Mouse (Mus musculus): ENCODE results near the gene Rtkn2.

Rtkn2 gene

GRCm38 (mm10) chr10:68051316-68051933 lies 72.1 kb downstream of the Rtkn2 start:
- POLR2A ChIA-PET, result interaction anchor here (0.6 to 5.0 kb wide), 23 partner anchors 10 to 334 kb away, joined by 3 to 42 read pairs (median 4); partner anchors contain the start of gene Rtkn2 (in 1 of the 4)
- CTCF ChIA-PET, result interaction anchor here (0.7 to 2.8 kb wide), 31 partner anchors 15 to 732 kb away, joined by 3 to 52 read pairs (median 4); no protein-coding TSS in a partner anchor

GRCm38 (mm10) chr10:68052307-68052706 lies 72.9 kb downstream of the Rtkn2 start:
- POLR2A ChIA-PET, result interaction anchor here in 2 of 4 experiments (1.2 to 5.0 kb wide), 6 partner anchors 31 to 95 kb away, joined by 3 to 42 read pairs (median 10); no protein-coding TSS in a partner anchor
- CTCF ChIA-PET, result interaction anchor here in 1 of 4 experiments (0.9 to 2.8 kb wide), 3 partner anchors 8 to 94 kb away, joined by 6 to 52 read pairs (median 8); no protein-coding TSS in a partner anchor

- ChIA-PET CTCF (interaction anchor here in 1 of 4 experiments (0.7 kb wide), 1 partner anchor 133 kb away, joined by 4 read pairs; no protein-coding TSS in a partner anchor), POLR2A (interaction anchor here in 2 of 4 experiments (1.0 to 1.9 kb wide), 4 partner anchors 82 to 92 kb away, joined by 3 to 12 read pairs (median 5); no protein-coding TSS in a partner anchor)
Measured at GRCm38 (mm10) chr10:68054131-68054530, 74.8 kb downstream of the Rtkn2 start.

GRCm38 (mm10) chr10:68054706-68055105 lies 75.3 kb downstream of the Rtkn2 start:
- CTCF ChIA-PET, result no interaction called here

GRCm38 (mm10) chr10:68057841-68058240 lies 78.5 kb downstream of the Rtkn2 start:
- ChIA-PET CTCF (interaction anchor here in 1 of 4 experiments (0.7 kb wide), 1 partner anchor 89 kb away, joined by 6 read pairs; no protein-coding TSS in a partner anchor), POLR2A (interaction anchor here in 1 of 4 experiments (0.6 to 3.3 kb wide), 4 partner anchors 10 to 78 kb away, joined by 3 to 13 read pairs (median 4); no protein-coding TSS in a partner anchor)

More at GRCm38 (mm10) chr10:68054706-68055105, 75.3 kb downstream of the Rtkn2 start:
- POLR2A ChIA-PET, result interaction anchor here in 1 of 4 experiments (1.0 kb wide), 1 partner anchor 83 kb away, joined by 3 read pairs; no protein-coding TSS in a partner anchor

- ChIA-PET POLR2A (interaction anchor here in 1 of 4 experiments (1.1 to 3.3 kb wide), 3 partner anchors 9 to 77 kb away, joined by 3 to 13 read pairs (median 3); no protein-coding TSS in a partner anchor), CTCF (interaction anchor here in 2 of 4 experiments (0.6 to 0.7 kb wide), 3 partner anchors 13 to 225 kb away, joined by 5 to 8 read pairs (median 6); no protein-coding TSS in a partner anchor)
Measured at GRCm38 (mm10) chr10:68058378-68058777, 79.0 kb downstream of the Rtkn2 start.

GRCm38 (mm10) chr10:68060590-68061248 lies 81.3 kb downstream of the Rtkn2 start:
- CTCF ChIA-PET, result interaction anchor here in 1 of 4 experiments (0.6 kb wide), 1 partner anchor 10 kb away, joined by 3 read pairs; no protein-coding TSS in a partner anchor
- POLR2A ChIA-PET, result interaction anchor here in 2 of 4 experiments (2.0 to 2.6 kb wide), 2 partner anchors 14 kb away, joined by 8 to 12 read pairs; no protein-coding TSS in a partner anchor

GRCm38 (mm10) chr10:68061249-68061615 lies 81.9 kb downstream of the Rtkn2 start:
- ChIA-PET POLR2A (interaction anchor here in 3 of 4 experiments (1.3 to 2.6 kb wide), 5 partner anchors 13 to 76 kb away, joined by 3 to 12 read pairs (median 8); no protein-coding TSS in a partner anchor), CTCF (interaction anchor here in 1 of 4 experiments (0.6 kb wide), 1 partner anchor 10 kb away, joined by 3 read pairs; no protein-coding TSS in a partner anchor)

GRCm38 (mm10) chr10:68063806-68064545 lies 84.6 kb downstream of the Rtkn2 start:
- ChIA-PET POLR2A (interaction anchor here in 2 of 4 experiments (0.8 to 3.7 kb wide), 9 partner anchors 8 to 84 kb away, joined by 3 to 18 read pairs (median 4); no protein-coding TSS in a partner anchor), CTCF (no interaction called here)

- POLR2A ChIA-PET, result interaction anchor here in 2 of 4 experiments (0.9 to 3.7 kb wide), 8 partner anchors 10 to 84 kb away, joined by 3 to 18 read pairs (median 4); no protein-coding TSS in a partner anchor
- CTCF ChIA-PET, result no interaction called here
Measured at GRCm38 (mm10) chr10:68064571-68064970, 85.2 kb downstream of the Rtkn2 start.

- POLR2A ChIA-PET, result interaction anchor here in 2 of 4 experiments (1.0 to 3.7 kb wide), 4 partner anchors 8 to 72 kb away, joined by 4 to 18 read pairs (median 6); no protein-coding TSS in a partner anchor
Measured at GRCm38 (mm10) chr10:68066173-68066572, 86.8 kb downstream of the Rtkn2 start.

GRCm38 (mm10) chr10:68067961-68068360 lies 88.6 kb downstream of the Rtkn2 start:
- ChIA-PET CTCF (interaction anchor here in 1 of 4 experiments (0.6 kb wide), 1 partner anchor 346 kb away, joined by 4 read pairs; no protein-coding TSS in a partner anchor), POLR2A (interaction anchor here in 2 of 4 experiments (0.5 to 1.9 kb wide), 8 partner anchors 10 to 154 kb away, joined by 3 to 8 read pairs (median 3); no protein-coding TSS in a partner anchor)

More at GRCm38 (mm10) chr10:68066173-68066572, 86.8 kb downstream of the Rtkn2 start:
- CTCF ChIA-PET, result interaction anchor here in 2 of 4 experiments (0.6 to 0.8 kb wide), 2 partner anchors 82 to 193 kb away, joined by 3 read pairs; no protein-coding TSS in a partner anchor

- ChIA-PET POLR2A (interaction anchor here in 2 of 4 experiments (0.6 to 1.3 kb wide), 4 partner anchors 63 to 154 kb away, joined by 3 to 4 read pairs (median 3); no protein-coding TSS in a partner anchor), CTCF (interaction anchor here in 1 of 4 experiments (0.6 kb wide), 1 partner anchor 345 kb away, joined by 4 read pairs; no protein-coding TSS in a partner anchor)
Measured at GRCm38 (mm10) chr10:68068426-68068825, 89.1 kb downstream of the Rtkn2 start.

- POLR2A ChIA-PET, result interaction anchor here in 3 of 4 experiments (0.9 to 7.8 kb wide), 5 partner anchors 9 to 67 kb away, joined by 3 to 78 read pairs (median 12); no protein-coding TSS in a partner anchor
Measured at GRCm38 (mm10) chr10:68071041-68071440, 91.7 kb downstream of the Rtkn2 start.

GRCm38 (mm10) chr10:68072626-68073025 lies 93.3 kb downstream of the Rtkn2 start:
- POLR2A ChIA-PET, result interaction anchor here in 2 of 4 experiments (0.6 to 7.8 kb wide), 7 partner anchors 9 to 217 kb away, joined by 3 to 78 read pairs (median 3); no protein-coding TSS in a partner anchor
- CTCF ChIA-PET, result interaction anchor here in 1 of 4 experiments (1.3 kb wide), 1 partner anchor 10 kb away, joined by 5 read pairs; no protein-coding TSS in a partner anchor

More at GRCm38 (mm10) chr10:68071041-68071440, 91.7 kb downstream of the Rtkn2 start:
- CTCF ChIA-PET, result interaction anchor here (0.5 to 1.9 kb wide), 14 partner anchors 8 to 377 kb away, joined by 3 to 16 read pairs (median 4); no protein-coding TSS in a partner anchor

- CTCF ChIA-PET, result interaction anchor here in 2 of 4 experiments (0.5 to 1.5 kb wide), 7 partner anchors 9 to 467 kb away, joined by 3 to 7 read pairs (median 3); partner anchors contain the start of gene Cabcoco1 (in 1 of the 2)
- POLR2A ChIA-PET, result interaction anchor here (0.6 to 7.8 kb wide), 52 partner anchors 8 to 537 kb away, joined by 3 to 78 read pairs (median 5); partner anchors contain the start of gene Zfp365 (in 1 of the 4)
Measured at GRCm38 (mm10) chr10:68074291-68074690, 94.9 kb downstream of the Rtkn2 start.

GRCm38 (mm10) chr10:68075181-68075580 lies 95.8 kb downstream of the Rtkn2 start:
- POLR2A ChIA-PET, result interaction anchor here in 3 of 4 experiments (0.5 to 7.8 kb wide), 35 partner anchors 8 to 250 kb away, joined by 3 to 78 read pairs (median 7); partner anchors contain the start of gene Zfp365 (in 1 of the 3)

More at GRCm38 (mm10) chr10:68075181-68075580, 95.8 kb downstream of the Rtkn2 start:
- CTCF ChIA-PET, result interaction anchor here in 2 of 4 experiments (0.8 to 1.5 kb wide), 4 partner anchors 8 to 25 kb away, joined by 3 to 7 read pairs (median 4); no protein-coding TSS in a partner anchor
